Mouse (Mus musculus) liver, postnatal 0 days (tissue): ENCODE data around the gene Elac2.

ENCODE experiments used
- CTCF ChIP-seq: sonication (generic); IDR thresholded peaks from 2 replicates; pipeline ENCODE4 v1.5.1; 2016; ENCODE audit warnings: antibody characterized with exemption, low read depth
- EP300 ChIP-seq: IDR thresholded peaks from 2 replicates; pipeline ENCODE4 v1.6.1; 2016; ENCODE audit warnings: antibody characterized with exemption, low read depth, mild to moderate bottlenecking

GRCm38 (mm10) chr11:65006047-65006446 is 27.2 kb downstream of the Elac2 start:
- TF ChIP-seq CTCF = no peak
- TF ChIP-seq EP300 = no peak
